Mouse (Mus musculus): ENCODE data around the gene Nebl. TPM values are rescaled to one million over a fixed set of nuclear protein-coding genes. Genes with fewer than 3 reads are reported as not detected.
A peak's percentile ranks its signal among the peaks of the same experiment; 100 is the strongest.

Nebl gene
- total and polyA plus RNA-seq, 3 experiments = 152 to 335 (median 304) TPM

DNA sequence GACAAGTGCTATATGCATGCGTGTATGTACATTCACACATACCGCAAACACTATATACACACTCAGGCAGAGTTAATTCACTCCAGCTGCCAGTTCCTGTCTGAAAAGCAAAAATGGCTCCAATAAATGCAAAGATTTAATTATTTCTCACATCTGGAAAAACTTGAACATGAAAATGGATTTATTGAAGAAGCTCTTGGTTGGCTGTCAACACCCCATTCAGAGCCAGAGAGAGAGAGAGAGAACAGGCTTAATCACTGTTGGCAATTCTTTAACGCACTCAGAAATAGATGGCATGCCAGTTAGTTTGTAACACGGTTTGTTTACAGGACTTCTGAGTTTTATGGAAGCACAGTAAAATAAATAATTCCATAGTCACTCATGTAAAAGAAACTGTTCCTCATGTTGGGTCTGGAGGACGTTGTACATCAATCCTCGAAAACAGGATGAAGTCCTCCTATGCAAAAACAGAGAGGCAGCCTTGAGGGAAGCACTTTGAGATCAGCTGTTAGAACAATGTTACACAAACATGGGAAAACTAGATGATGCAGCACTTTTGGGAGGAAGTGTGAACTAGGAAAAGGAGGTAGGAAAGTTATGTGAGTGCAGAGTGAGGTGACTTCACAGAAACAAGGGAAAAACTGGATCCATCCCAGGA lies 265.6 kb downstream of the Nebl start:
- intact Hi-C loops (cut with DNase I) = no loop called here
- Histone ChIP-seq H3K36me3 (ENCODE audit: control insufficient read depth, insufficient read depth, low read length) (no peaks in the 10 kb centered on the region), H3K9ac (ENCODE audit: low read depth, low read length) (no peak overlapping the region), H3K27ac (no peak overlapping the region), H3K79me2 (replicated peaks; ENCODE audit: control insufficient read depth, insufficient read depth, low read length) (no peaks in the 10 kb centered on the region), H3K4me3 (no peak overlapping the region), H3K27me3 (ENCODE audit: control insufficient read depth, insufficient read depth, low read length) (no peaks in the 10 kb centered on the region), H3K4me1 (ENCODE audit: control insufficient read depth, insufficient read depth, low read length) (no peaks in the 10 kb centered on the region)
- TF ChIP-seq POLR2A (IDR thresholded peaks at IDR 0.05; ENCODE audit: insufficient read depth, low read depth, low read length) = no peak
- no peak for TF ChIP-seq CTCF (IDR thresholded peaks at IDR 0.05)
- no peak for TF ChIP-seq EP300 (IDR thresholded peaks at IDR 0.05; ENCODE audit: insufficient read depth, low read depth, low read length)
- no peak for DNase-seq
- 63% methylated on average over 6 of the region's 6 CpGs for WGBS

DNA sequence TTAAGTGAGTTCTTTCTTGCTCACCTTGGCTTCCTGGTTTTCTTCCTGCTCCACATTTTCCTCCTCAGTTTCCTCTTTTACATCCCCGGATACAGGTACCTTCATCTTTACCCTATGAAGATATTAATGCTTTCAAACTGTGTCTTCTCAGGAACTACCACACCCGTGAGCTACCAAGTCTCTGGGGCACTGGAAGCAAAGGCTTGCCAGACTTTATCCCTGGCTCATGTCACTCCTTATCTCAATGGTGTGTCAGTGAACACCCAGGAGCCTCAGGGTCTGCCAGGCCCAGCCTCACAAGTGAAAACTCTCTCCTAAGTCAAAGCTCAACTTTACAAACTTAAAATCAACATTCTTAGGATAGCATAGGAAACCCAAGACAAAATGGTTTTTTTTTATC lies 270.8 kb downstream of the Nebl start:
- 20% methylated on average over 2 of the region's 2 CpGs for WGBS
- Histone ChIP-seq H3K79me2 (replicated peaks; ENCODE audit: control insufficient read depth, insufficient read depth, low read length) (no peaks in the 10 kb centered on the region; the same call in 1 of the 2 replicates), H3K27me3 (ENCODE audit: control insufficient read depth, insufficient read depth, low read length) (no peaks in the 10 kb centered on the region), H3K4me1 (ENCODE audit: control insufficient read depth, insufficient read depth, low read length) (peaks cover 2% of the 10 kb centered on the region; the same call in 1 of the 2 replicates), H3K27ac (peak overlapping the region; percentile 68), H3K9ac (ENCODE audit: low read depth, low read length) (peak overlapping the region; percentile 68; the same call in 1 of the 2 replicates), H3K36me3 (ENCODE audit: control insufficient read depth, insufficient read depth, low read length) (peaks cover 10% of the 10 kb centered on the region), H3K4me3 (peak overlapping the region; percentile 47)
- peak in 1 of 2 experiments; percentile 48 for DNase-seq
- intact Hi-C loops (cut with DNase I) = loop anchor here (5.0 kb wide), 1 partner anchor 62 kb away; no protein-coding TSS in a partner anchor
- 0 out of 2 replicates have a peak, but pooled peaks have one; percentile 51 for TF ChIP-seq EP300 (IDR thresholded peaks at IDR 0.05; ENCODE audit: insufficient read depth, low read depth, low read length)
- TF ChIP-seq CTCF (IDR thresholded peaks at IDR 0.05) = no peak
- TF ChIP-seq POLR2A (IDR thresholded peaks at IDR 0.05; ENCODE audit: insufficient read depth, low read depth, low read length) = peak; percentile 67

DNA sequence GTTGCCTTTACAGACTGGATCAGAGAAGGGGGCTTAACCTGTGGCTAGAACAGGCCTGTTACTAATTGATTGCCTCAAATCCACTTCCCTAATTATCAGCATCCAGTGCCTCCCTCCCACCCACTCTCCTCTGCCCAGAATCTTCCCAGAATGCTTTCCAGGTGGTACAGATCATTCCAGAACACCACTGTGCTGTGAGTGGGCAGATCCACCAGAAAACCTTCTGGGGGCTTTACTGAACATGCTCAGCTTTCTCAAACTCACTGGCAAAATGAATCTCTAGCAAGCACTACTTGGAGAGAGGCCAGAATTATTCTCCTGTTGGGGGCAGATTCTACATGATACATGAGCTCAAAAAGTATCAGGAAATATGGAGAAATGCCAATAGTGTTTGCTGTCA lies 277.6 kb downstream of the Nebl start:
- no peaks in the 10 kb centered on the region; the same call in 1 of the 2 replicates for H3K79me2 ChIP-seq (replicated peaks; ENCODE audit: control insufficient read depth, insufficient read depth, low read length)
- DNase-seq = no peak
- TF ChIP-seq CTCF (IDR thresholded peaks at IDR 0.05) (no peak), EP300 (IDR thresholded peaks at IDR 0.05; ENCODE audit: insufficient read depth, low read depth, low read length) (no peak), POLR2A (IDR thresholded peaks at IDR 0.05; ENCODE audit: insufficient read depth, low read depth, low read length) (no peak)
- H3K4me3 ChIP-seq = no peak overlapping the region
- no peak overlapping the region for H3K9ac ChIP-seq (ENCODE audit: low read depth, low read length)
- intact Hi-C loops (cut with DNase I) = loop anchor here (10.0 kb wide), 1 partner anchor 171 kb away; no protein-coding TSS in a partner anchor
- no peak overlapping the region for H3K27ac ChIP-seq
- no peaks in the 10 kb centered on the region for H3K27me3 ChIP-seq (ENCODE audit: control insufficient read depth, insufficient read depth, low read length)
- peaks cover 2% of the 10 kb centered on the region; the same call in 1 of the 2 replicates for H3K4me1 ChIP-seq (ENCODE audit: control insufficient read depth, insufficient read depth, low read length)
- peaks cover 18% of the 10 kb centered on the region for H3K36me3 ChIP-seq (ENCODE audit: control insufficient read depth, insufficient read depth, low read length)

DNA sequence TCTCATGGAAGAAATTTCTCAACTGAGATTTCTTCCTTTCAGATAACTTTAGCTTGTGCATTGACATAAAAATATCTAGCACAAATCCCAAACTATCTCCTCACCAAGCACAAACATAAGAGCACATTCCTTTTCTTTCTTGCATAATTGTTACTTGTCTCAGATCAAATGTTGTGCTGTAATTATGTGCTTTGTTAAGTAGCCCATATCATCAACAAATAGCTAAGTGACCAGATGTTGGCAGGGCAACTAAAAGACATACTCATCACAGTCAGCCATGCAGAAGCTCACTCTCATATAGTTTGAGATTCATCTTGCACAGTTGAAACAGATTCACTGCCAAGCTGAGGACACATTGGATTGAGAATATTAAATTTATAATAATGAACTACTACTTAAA lies 282.9 kb downstream of the Nebl start:
- TF ChIP-seq CTCF (IDR thresholded peaks at IDR 0.05) (no peak), POLR2A (IDR thresholded peaks at IDR 0.05; ENCODE audit: insufficient read depth, low read depth, low read length) (no peak), EP300 (IDR thresholded peaks at IDR 0.05; ENCODE audit: insufficient read depth, low read depth, low read length) (no peak)
- no peaks in the 10 kb centered on the region for H3K79me2 ChIP-seq (replicated peaks; ENCODE audit: control insufficient read depth, insufficient read depth, low read length)
- H3K27ac ChIP-seq = no peak overlapping the region
- H3K36me3 ChIP-seq (ENCODE audit: control insufficient read depth, insufficient read depth, low read length) = peaks cover 4% of the 10 kb centered on the region
- H3K4me1 ChIP-seq (ENCODE audit: control insufficient read depth, insufficient read depth, low read length) = no peaks in the 10 kb centered on the region; the same call in 1 of the 2 replicates
- no peak overlapping the region for H3K4me3 ChIP-seq
- H3K27me3 ChIP-seq (ENCODE audit: control insufficient read depth, insufficient read depth, low read length) = no peaks in the 10 kb centered on the region
- intact Hi-C loops (cut with DNase I) = no loop called here
- no peak overlapping the region for H3K9ac ChIP-seq (ENCODE audit: low read depth, low read length)
- no peak for DNase-seq

DNA sequence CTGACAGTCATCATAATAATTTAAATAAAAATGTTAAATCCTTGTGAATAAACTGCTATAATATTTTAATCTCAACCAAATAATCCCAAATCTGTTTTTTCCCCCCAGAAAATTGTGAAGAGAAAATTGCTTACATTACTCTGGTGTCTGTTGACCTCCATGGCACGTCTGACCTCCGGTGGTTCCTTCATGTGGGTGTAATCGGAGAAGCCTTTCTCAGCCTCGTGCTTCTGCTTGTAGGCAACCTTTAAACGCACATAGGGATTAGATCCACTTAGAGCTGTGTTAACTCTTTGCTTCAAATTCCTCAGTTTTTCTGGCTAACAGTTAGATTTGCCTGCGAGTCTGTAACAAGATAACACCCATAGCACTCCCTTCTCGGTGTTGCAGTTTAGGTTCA lies 287.7 kb downstream of the Nebl start:
- no peak for DNase-seq
- intact Hi-C loops (cut with DNase I) = no loop called here
- peaks cover 5% of the 10 kb centered on the region for H3K36me3 ChIP-seq (ENCODE audit: control insufficient read depth, insufficient read depth, low read length)
- H3K27ac ChIP-seq = no peak overlapping the region
- H3K9ac ChIP-seq (ENCODE audit: low read depth, low read length) = no peak overlapping the region
- no peak overlapping the region for H3K4me3 ChIP-seq
- no peaks in the 10 kb centered on the region for H3K27me3 ChIP-seq (ENCODE audit: control insufficient read depth, insufficient read depth, low read length)
- no peaks in the 10 kb centered on the region for H3K79me2 ChIP-seq (replicated peaks; ENCODE audit: control insufficient read depth, insufficient read depth, low read length)
- TF ChIP-seq CTCF (IDR thresholded peaks at IDR 0.05) = no peak
- no peak for TF ChIP-seq EP300 (IDR thresholded peaks at IDR 0.05; ENCODE audit: insufficient read depth, low read depth, low read length)
- TF ChIP-seq POLR2A (IDR thresholded peaks at IDR 0.05; ENCODE audit: insufficient read depth, low read depth, low read length) = no peak
- WGBS = 45% methylated on average over 7 of the region's 7 CpGs
- H3K4me1 ChIP-seq (ENCODE audit: control insufficient read depth, insufficient read depth, low read length) = no peaks in the 10 kb centered on the region

DNA sequence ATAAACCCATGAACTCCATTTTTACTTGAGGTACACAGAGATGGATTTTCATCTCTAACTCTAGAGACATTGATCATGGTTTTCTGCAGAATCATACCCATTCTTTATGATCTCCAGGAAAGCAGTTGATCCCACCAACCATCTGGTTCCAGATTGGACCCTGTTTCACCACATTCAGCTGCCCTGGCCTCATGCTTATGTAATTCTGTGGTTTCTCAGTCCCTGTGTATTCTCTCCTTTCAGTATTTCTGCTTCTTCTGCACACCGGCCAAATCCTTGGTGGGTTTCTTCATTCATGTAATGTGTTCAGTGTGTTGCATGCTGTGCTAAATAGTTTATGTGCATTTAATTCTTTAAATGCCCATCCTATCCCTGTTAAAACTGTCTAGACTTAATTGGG lies 292.9 kb downstream of the Nebl start:
- H3K4me3 ChIP-seq = no peak overlapping the region
- no peaks in the 10 kb centered on the region for H3K27me3 ChIP-seq (ENCODE audit: control insufficient read depth, insufficient read depth, low read length)
- WGBS = 79% methylated on average over 1 of the region's 1 CpGs
- no peak overlapping the region for H3K9ac ChIP-seq (ENCODE audit: low read depth, low read length)
- no peak overlapping the region for H3K27ac ChIP-seq
- peaks cover 5% of the 10 kb centered on the region for H3K36me3 ChIP-seq (ENCODE audit: control insufficient read depth, insufficient read depth, low read length)
- TF ChIP-seq POLR2A (IDR thresholded peaks at IDR 0.05; ENCODE audit: insufficient read depth, low read depth, low read length) (no peak), CTCF (IDR thresholded peaks at IDR 0.05) (no peak), EP300 (IDR thresholded peaks at IDR 0.05; ENCODE audit: insufficient read depth, low read depth, low read length) (no peak)
- H3K79me2 ChIP-seq (replicated peaks; ENCODE audit: control insufficient read depth, insufficient read depth, low read length) = no peaks in the 10 kb centered on the region
- no peaks in the 10 kb centered on the region for H3K4me1 ChIP-seq (ENCODE audit: control insufficient read depth, insufficient read depth, low read length)
- intact Hi-C loops (cut with DNase I) = no loop called here
- DNase-seq = no peak

Data from heart, adult 2 months (tissue).